Mouse (Mus musculus) erythroid progenitor cell, adult 5-6 weeks (primary cell): ENCODE results near the gene Erv3. TPM values are rescaled to one million over a fixed set of nuclear protein-coding genes. Genes with fewer than 3 reads are reported as not detected.
A peak's percentile ranks its signal among the peaks of the same experiment; 100 is the strongest.

Source experiments
- ATAC-seq: replicated peaks from 2 replicates; pipeline ENCODE4 v1.8.0; 2016; ENCODE audit warnings: moderate number of reproducible peaks, mild to moderate bottlenecking, moderate TSS enrichment, inconsistent platforms; ENCODE audit not compliant: poor library complexity, low FRiP score, severe bottlenecking
- total RNA-seq, 2 experiments: library from RNA; stranded (forward) in 1 of 2; stranded (reverse) in 1 of 2; fragments of 150-400 nt in 1 of 2; fragments of 186-747, 209-891 nt in 1 of 2; gene quantifications; 2 replicates each; pipeline versions ENCODE4 v1.2.3 to v1.2.4; 2015 to 2017; ENCODE audit warnings: low replicate concordance in 2 of 2

The Erv3 gene
- total RNA-seq, 2 experiments from 2014 or later, result not detected

DNA sequence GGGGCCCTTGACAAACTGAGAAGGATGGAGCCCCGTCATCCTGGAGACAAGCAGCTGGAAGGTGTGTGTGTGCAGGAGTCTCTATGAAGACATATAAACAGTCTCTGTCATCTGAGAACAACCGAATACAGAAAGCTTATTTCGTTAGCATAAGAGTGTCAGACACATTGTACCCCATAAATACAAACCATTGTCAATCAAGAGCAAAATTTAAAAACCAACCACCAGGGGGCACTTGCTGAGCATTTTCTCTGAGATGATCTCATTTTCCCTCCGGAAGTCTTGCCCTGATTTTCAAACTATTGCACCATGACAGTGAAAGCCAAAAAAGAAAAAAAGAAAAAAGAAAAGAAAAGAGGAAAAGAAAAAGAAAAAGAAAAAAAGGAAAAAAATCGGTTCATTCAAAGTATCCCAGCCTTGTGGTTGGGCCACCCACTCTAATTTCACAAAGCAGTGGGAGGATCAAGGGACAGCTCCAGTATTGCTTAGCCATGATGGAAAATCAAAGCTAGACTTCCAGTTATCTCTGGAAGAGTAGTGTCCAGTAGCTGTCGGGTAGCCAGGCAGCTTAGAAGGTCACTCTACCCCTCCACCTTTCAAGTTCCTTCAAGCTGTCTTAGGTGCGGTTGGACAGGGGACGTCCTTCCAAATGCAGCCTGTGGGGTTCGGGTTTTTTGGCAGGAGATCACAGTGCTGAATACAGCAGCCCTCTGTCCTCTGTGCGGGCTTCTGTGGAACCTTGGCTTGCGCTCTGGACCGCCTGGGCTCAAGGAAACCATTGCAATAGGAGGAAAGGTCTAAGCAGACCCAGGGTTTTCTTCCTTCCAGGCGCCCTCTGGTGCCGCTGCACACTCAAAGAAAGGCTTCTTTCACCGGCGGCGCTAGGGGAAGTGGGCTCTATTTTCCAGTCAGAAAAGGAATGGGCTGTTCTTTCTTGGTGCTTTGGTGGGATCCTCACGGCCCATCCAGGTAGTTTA is 31.3 kb downstream of the Erv3 start:
- no peak for ATAC-seq

DNA sequence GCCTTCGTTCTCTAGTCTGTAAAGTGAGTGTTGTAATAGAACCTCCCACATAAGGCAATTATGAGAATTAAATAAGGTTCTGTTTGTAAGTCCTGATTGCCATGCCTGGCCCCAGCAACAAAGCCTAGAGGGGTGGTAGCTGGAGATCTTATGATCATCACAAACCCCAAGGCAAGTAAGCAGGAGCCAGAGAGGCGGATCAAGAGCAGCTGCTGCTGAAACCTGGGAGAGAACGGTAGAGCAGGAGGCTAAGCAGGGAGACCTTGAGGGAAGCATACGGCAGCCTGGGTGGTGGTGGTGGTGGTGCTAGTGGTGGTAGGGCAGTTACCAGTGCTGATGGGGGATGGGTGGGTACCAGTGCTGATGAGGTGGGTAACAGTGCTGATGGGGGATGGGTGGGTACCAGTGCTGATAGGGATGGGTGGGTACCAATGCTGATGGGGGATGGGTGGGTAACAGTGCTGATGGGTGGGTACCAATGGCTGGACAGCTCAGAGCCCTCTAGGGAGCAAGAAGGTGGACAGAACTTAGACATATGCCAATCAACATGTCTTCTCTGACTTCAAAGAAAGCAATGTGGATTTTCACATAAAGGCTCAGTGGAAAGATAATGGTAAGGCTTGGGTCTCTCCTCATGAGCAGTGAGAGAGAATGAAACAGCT is 32.4 kb downstream of the Erv3 start:
- ATAC-seq, result no peak

DNA sequence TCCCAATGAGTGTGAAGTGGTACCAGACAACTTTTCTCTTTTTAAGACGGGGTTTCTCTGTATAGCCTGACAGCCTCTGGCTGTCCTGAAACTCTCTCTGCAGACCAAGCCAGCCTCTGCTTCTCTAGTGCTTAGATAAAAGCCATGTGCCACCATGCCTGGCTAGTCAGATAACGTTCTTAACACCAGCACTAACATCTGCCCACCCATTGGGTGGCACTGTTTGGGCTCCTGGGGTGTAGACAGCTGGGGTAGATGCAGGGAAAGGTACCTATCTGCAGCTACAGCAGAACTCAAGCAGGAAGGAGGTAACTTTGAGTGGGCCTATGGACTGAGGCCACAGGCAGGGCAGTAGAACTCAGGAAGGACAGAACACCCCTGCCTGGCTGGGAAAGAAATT is 34.0 kb downstream of the Erv3 start:
- peak; percentile 86 for ATAC-seq

DNA sequence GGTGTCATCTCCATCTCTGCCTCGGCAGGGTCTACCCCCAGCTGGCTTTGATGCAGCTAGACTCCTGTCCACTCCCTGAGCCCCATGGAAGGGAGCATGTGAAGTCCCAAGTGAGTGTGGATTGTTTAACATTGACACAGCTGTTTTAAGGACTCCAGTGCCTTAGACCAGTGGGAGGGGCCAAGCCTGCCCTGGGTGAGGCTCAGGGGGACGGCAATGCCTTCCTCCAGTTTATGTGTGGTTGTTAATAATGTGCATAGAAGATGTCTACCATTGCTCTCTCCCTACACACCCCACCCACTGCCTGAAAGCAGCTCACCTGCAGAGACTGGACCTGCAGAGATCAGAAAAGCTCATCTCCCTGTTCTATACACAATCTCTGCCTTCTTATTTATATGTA is 35.6 kb downstream of the Erv3 start:
- no peak for ATAC-seq

DNA sequence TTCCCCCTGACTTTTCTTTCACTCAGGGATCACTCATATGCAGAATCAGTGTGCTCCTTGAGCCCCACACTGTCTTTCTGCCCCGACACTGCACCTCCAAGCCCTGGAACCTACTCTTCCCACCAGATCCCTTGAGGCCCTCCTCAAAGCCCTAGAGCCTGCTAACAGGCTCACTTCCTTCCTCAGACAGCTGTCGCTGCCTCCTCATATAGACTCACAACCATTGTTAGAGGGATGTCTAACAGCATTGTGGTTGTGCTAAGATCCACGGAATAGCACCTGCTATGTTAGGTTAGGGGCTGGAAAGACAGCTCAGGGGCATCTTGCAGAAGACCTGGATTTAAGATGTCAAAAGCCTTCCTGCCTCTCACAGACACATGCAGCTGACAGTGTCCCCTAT is 37.1 kb downstream of the Erv3 start:
- ATAC-seq, result no peak

DNA sequence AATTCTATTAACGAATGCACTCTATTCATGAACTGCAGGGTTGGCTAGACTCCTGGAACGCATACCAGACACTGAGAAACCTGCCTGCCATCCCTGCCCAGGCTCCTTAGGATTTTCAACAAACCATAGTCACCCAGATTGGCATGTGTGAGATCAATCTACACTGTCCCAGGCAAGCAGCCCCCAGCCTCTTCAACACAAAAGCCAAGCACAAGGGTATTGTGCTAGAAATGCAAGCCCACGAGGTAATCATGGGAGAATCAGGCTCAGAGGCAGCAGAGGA is 37.9 kb downstream of the Erv3 start:
- ATAC-seq, result no peak

DNA sequence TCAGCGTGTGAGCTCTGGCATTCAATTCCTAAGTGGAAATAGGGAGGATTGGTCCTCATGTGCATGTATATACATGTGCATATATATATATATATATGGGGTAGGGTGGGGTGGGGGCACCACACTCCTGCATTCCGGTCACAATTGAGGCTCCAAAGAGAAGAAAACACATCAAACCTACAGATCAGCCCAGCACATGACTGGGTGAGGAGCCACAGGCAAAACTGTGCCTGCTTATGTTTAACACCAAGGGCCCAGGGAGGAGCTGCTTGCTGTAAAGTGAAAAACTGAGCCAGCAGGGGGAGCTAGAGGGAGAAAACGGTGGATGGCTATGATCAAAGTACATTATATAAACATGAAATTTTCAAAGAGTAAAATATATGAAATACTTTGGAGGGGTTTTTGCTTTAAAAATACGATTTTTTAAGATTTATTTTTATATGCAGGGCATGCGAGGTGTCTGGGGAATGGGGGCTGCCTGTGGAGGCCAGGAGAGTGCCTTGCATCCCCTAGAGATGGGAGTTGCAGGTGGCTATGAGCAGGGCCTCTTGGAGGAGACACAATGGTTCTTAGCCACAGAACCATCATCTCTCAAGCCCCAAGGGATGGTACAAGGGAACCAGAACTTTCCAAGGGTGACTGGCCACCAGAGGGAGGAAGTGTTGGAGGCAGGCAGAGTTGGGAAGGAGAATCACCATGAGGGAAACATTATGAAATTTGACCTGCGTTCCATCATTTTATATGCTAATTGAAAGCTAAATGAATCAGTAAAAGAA is 38.4 kb downstream of the Erv3 start:
- ATAC-seq, result peak; percentile 53

DNA sequence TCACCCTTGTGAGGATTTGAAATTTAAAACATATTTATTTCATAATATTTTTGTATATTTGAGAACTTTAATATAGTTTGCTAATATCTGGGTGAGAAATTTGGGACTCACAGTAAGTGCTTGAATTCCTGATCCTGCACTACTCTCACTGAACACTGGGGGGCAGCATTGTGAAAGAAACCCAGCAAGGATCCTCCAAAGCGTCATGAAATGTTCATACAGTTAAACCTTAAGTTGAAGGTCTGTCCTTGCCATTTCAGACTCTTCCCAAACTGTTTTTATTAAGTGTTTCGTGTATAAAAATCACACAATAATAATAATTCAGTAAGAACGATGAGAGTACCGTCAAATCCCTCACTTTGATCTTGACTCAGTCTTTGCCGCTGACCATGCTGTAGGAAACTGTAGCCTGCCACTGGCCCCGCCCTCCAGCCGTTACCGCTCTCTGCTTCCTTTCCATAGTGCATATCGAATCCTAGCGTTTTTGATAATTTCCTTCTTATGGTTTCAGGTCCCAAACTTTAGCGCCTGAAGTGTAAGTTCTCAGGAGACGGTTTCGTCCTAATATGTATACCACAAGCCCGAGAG is 39.4 kb downstream of the Erv3 start:
- ATAC-seq, result peak; percentile 87

DNA sequence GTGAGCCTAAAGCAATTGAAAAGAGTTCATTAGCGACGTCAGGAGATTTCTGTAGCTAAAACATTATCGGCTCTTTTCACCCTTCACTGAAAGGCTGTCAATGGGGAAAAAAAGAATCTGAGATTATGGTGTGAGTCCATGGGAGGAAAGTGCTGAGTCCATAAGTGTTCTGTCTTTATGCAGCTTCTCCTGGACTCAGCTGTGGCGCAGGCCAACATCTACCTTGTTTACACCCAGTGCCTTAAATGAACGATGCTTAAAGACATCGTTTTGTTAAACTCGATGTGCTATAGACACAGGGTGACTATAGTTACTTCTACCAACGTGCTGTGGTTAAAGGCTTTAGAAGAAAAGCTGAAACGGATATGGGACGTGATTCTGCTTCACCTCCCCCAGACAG is 45.2 kb downstream of the Erv3 start:
- ATAC-seq, result no peak

DNA sequence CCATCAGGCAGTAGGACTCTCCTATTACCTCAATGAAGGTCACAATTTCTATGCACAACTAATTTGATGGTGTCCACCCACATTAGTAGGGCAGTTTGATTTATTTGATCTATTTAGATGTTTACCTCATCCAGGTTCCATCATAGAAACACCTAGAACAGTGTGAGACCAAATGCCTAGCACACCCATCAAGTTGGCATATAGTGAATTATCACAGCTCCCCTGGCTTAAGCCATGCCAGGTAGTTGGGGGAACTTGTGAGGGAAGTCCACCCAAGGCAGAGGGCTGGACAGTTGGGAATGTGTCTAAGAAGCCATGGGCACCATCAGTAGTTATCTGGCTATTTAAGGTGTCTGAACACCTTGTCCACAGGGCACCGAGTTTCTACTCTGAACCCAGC is 46.1 kb downstream of the Erv3 start:
- ATAC-seq, result no peak

DNA sequence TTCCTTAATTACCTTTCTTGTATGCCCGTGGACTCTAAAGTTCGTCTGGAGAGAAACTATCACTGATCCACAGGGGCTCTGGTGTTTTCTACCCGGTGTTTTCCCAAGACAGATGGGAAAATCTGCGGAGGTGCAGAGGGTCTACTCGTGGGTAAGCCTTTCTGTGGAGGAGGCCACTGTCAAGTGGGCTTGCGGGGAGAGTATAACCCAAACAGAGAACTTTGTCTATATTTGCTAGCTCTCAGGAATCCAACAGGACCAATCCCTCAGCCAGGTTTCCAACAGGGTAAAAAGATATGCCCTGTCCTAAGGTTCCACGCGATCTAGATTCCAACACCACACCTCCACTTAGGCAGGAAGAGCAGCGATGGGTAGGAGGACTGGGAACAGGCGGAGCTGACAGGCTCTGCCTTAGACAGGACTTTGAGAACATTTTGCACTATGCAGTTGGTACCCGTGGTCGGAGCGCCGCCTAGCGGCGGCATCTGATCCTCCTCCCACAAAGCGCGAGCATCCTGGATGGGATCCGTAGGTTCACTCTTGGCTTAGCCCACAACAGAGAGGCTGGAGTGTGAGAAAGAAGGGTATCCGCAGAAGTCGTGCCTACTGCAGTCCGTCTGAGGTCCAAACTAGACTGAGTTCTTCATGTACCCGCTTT is 46.9 kb downstream of the Erv3 start:
- ATAC-seq, result peak; percentile 75

DNA sequence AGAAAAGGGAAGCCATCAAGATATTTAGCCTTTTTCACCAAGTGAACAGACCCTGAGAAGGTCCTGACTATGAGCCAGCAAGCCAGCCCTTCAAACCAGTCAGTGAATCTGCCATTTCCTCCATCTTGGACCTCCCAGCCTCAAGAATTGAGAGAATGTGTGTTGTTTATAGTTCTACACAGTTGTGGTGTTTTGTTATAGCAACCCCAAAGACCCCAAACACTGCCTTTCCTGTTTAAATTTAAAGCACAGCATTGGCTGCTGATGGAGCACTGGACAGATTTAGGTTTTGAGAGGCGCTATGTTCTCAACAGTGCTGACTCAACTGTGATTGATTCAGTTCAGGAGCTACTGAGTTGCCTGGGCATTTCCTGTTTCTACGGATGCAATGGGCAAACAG is 47.9 kb downstream of the Erv3 start:
- no peak for ATAC-seq

DNA sequence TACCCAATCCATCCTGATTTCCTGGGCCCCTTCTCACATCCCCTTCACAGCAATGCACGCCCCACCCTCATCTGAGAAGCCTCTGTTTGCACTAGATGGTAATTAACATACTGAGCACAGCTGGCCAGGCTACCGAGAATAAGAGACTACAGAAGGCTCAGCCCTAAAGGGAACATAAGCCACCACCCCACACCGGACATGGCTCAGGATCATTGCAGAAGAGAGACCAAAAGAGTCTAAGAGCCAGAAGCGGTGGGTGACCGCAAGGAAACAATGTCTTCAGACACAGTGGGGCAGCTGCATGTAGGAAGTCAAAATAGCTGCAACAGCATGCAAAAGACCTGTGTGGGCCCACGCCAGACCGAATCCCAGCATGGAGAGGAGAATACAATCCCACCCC is 50.7 kb downstream of the Erv3 start:
- no peak for ATAC-seq

DNA sequence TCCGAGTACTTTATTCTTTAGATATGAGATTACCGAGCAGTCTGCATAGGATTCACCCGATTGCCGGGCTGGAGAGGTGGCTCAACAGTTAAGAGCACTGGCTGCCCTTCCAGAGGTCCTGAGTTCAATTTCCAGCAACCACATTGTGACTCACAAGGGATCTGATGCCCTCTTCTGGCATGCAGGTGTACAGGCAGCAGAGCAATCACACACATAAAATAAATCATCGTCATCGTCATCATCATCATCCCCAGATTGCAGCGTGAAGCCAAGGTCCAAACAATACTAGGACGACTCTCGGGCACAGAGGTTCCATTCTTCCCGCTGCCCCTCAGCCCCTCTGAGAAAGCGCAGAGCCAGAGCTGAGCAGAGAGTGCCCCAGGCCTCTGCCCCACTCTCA is 51.9 kb downstream of the Erv3 start:
- no peak for ATAC-seq

DNA sequence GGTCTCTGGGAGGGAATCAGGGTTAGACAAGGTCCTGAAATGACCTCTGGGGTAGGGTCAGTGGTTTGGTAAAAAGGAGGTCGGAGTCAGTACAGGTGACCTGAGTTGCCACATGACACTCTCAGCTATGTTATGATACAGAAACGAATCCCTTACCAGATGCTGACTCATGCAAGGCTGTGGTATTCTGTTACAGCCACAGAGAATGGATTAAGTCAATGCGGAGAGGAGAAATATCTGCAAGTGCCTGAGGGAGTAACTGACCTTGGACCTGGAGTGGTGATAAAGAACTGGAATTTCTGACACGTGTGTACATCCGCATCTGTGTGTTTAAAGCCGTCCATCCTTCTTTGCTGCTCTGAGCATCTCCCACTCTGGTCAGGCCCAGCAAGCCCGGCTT is 52.7 kb downstream of the Erv3 start:
- ATAC-seq, result no peak

DNA sequence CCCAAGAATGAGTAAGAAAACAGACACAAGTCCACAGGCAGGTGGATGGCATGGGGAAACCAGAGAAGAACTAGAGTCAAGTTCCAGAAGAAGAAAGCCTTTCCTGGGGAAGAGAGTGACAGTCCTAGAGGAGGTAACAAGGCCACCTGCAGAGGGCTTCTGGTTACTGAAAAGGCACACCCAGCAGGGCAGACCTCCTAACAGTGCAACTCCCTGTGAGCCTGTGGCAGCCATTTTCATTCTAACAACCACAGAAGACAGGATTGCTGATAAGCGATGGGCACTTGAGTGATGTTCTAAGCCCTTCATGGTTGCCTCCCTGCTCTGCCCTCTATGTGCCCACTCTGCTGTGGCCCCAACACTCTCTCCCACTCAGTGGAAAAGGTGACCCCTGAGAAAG is 54.2 kb downstream of the Erv3 start:
- no peak for ATAC-seq

DNA sequence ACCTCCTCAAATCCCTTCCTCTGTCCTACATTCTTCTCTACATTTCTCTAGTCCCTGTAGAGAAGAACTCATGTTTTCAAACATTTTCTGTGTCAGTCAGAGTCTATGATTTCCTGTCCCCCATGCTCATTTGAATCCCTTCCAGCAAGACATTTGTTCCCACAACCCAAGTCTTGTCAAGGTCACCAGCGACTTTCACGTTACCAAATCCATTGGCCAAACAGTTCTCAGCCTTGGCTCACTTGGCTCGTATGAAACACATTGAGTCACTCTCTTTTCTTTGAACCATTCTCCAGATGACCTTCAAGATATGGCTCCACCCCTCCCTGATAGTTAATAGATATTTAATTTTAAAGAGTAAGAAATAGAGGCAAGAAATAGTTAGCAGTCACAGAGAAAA is 55.7 kb downstream of the Erv3 start:
- ATAC-seq, result no peak
